ENCODE assay signal across 9 mouse cellular contexts in genomic region chr6:135368230-135368629, GRCm38 (mm10). TPM values are rescaled to one million over a fixed set of nuclear protein-coding genes. Genes with fewer than 3 reads are reported as not detected.
DNase-seq lines count a peak whose midpoint lies in the region; ATAC-seq and TF ChIP-seq lines count a peak whose summit lies in the region.
"Had no signal": no experiment of that assay in that cellular context is flagged by ENCODE, and none has a peak within 500 bp of the region (broad histone marks: within the 10 kb centered on the region; RNA-seq: fewer than 3 reads in every experiment).

No protein-coding gene starts in this region.

- H3K9ac ChIP-seq in neural tube, embryonic 14.5 days (replicated peaks; ENCODE audit: low read depth, low read length) = no peak overlapping the region
- H3K9ac ChIP-seq in forebrain, embryonic 13.5 days = no peak overlapping the region
- no peak overlapping the region for H3K9ac ChIP-seq in hindbrain, postnatal 0 days (replicated peaks; ENCODE audit: low read length)

- no peak for TF ChIP-seq CTCF in hindbrain, postnatal 0 days (IDR thresholded peaks at IDR 0.05; ENCODE audit: low read depth)

- intact Hi-C loops in left cerebral cortex, postnatal 14 days (cut with DNase I) = no loop called here

- no peak for ATAC-seq in neural tube, embryonic 14.5 days (ENCODE audit: low read depth)
- peak; percentile 76 for ATAC-seq in forebrain, embryonic 13.5 days
- ATAC-seq in hindbrain, postnatal 0 days = peak; percentile 93
- ATAC-seq in cerebellum, adult (ENCODE audit: insufficient number of reproducible peaks, low FRiP score, low TSS enrichment) = no peak

- H3K27ac ChIP-seq in neural tube, embryonic 14.5 days (ENCODE audit: low read depth, low read length) = 0 out of 2 replicates have a peak overlapping the region, but pooled peaks have one; percentile 30
- no peak overlapping the region for H3K27ac ChIP-seq in forebrain, embryonic 13.5 days
- H3K27ac ChIP-seq in hindbrain, postnatal 0 days = peak overlapping the region; percentile 67; the same call in 1 of the 2 replicates

- 0 out of 2 replicates have a peak, but pooled peaks cover 4% of the 10 kb centered on the region for H3K4me1 ChIP-seq in neural tube, embryonic 14.5 days (ENCODE audit: control insufficient read depth, insufficient read depth, low read length)
- H3K4me1 ChIP-seq in forebrain, embryonic 13.5 days = peaks cover 21% of the 10 kb centered on the region; the same call in 1 of the 2 replicates
- peaks cover 7% of the 10 kb centered on the region; the same call in 1 of the 2 replicates for H3K4me1 ChIP-seq in hindbrain, postnatal 0 days (ENCODE audit: insufficient read depth, low read length)

- WGBS in neural tube, embryonic 14.5 days = 51% methylated on average over 6 of the region's 6 CpGs
- 57% methylated on average over 6 of the region's 6 CpGs for WGBS in forebrain, embryonic 13.5 days
- 28% methylated on average over 6 of the region's 6 CpGs for WGBS in hindbrain, postnatal 0 days

- no peaks in the 10 kb centered on the region for H3K27me3 ChIP-seq in neural tube, embryonic 14.5 days (ENCODE audit: control insufficient read depth, insufficient read depth, low read length)
- H3K27me3 ChIP-seq in forebrain, embryonic 13.5 days = no peaks in the 10 kb centered on the region
- H3K27me3 ChIP-seq in hindbrain, postnatal 0 days (ENCODE audit: insufficient read depth, low read length) = no peaks in the 10 kb centered on the region

- no peaks in the 10 kb centered on the region for H3K36me3 ChIP-seq in neural tube, embryonic 14.5 days (ENCODE audit: control insufficient read depth, insufficient read depth, low read length)
- no peaks in the 10 kb centered on the region for H3K36me3 ChIP-seq in forebrain, embryonic 13.5 days (ENCODE audit: poor library complexity, severe bottlenecking)
- H3K36me3 ChIP-seq in hindbrain, postnatal 0 days (ENCODE audit: insufficient read depth, low read length) = no peaks in the 10 kb centered on the region

- H3K4me3 ChIP-seq in neural tube, embryonic 14.5 days (ENCODE audit: low read depth, low read length) = no peak overlapping the region
- H3K4me3 ChIP-seq in forebrain, embryonic 13.5 days = no peak overlapping the region
- no peak overlapping the region for H3K4me3 ChIP-seq in hindbrain, postnatal 0 days (ENCODE audit: low read length)

- DNase-seq in neural tube, embryonic 10.5 days (ENCODE audit: extremely low spot score, low spot score) = no peak
- peak; percentile 83 for DNase-seq in hindbrain, postnatal 0 days (ENCODE audit: low spot score)
- peak; percentile 36 for DNase-seq in skeletal muscle tissue, adult 2 months (ENCODE audit: low read depth, low spot score)
- no peak for DNase-seq in left cerebral cortex, postnatal 14 days (ENCODE audit: low spot score in 2 of 2)
- no peak for DNase-seq in left cerebral cortex, adult 18-20 months (ENCODE audit: low spot score in 2 of 2)
- DNase-seq: thymus, postnatal 14 days had no signal

- no peak overlapping the region for H3K4me2 ChIP-seq in neural tube, embryonic 14.5 days (ENCODE audit: low read depth, low read length)
- no peak overlapping the region for H3K4me2 ChIP-seq in forebrain, embryonic 13.5 days
- no peak overlapping the region for H3K4me2 ChIP-seq in hindbrain, postnatal 0 days (ENCODE audit: low read depth, low read length)

- H3K9me3 ChIP-seq in neural tube, embryonic 14.5 days (ENCODE audit: control insufficient read depth, low read length) = no peaks in the 10 kb centered on the region
- no peaks in the 10 kb centered on the region for H3K9me3 ChIP-seq in forebrain, embryonic 13.5 days (replicated peaks)
- no peaks in the 10 kb centered on the region for H3K9me3 ChIP-seq in hindbrain, postnatal 0 days (ENCODE audit: low read length)

RNA-seq across cellular contexts. Expression of gene Emp1, which starts 5.9 kb away (rescaled TPM):
- polyA plus RNA-seq in neural tube, embryonic 14.5 days (2014; fragmentation: Nextera tagmentation; extraction: Ambion mirVana) = 2.0 and 4.7 TPM in 2 replicates
- polyA plus RNA-seq in forebrain, embryonic 13.5 days (2015; fragmentation: Nextera tagmentation; extraction: Ambion mirVana) = 3.9 and 5.0 TPM in 2 replicates
- total RNA-seq in hindbrain, postnatal 0 days (2014; rRNA removed) = 40.2 and 53.2 TPM in 2 replicates
- 7.8 and 8.6 TPM in 2 replicates for polyA plus RNA-seq in hindbrain, postnatal 0 days (2015; fragmentation: Nextera tagmentation; extraction: Ambion mirVana)
- 1 to 10 TPM; 3.4 to 3.6 TPM for total RNA-seq in left cerebral cortex, postnatal 14 days (2021)
- total RNA-seq in left cerebral cortex, adult 18-20 months (2021) = 1 to 10 TPM; 3.4 to 6.6 TPM

RNA-seq across cellular contexts. Expression of gene Pbp2, which starts 58.0 kb away (rescaled TPM):
- polyA plus RNA-seq in neural tube, embryonic 14.5 days (2014; fragmentation: Nextera tagmentation; extraction: Ambion mirVana) = 0.58 TPM in 1 of 2 replicates, not detected in the other
- not detected in 2 replicates for polyA plus RNA-seq in forebrain, embryonic 13.5 days (2015; fragmentation: Nextera tagmentation; extraction: Ambion mirVana)
- 0.10 TPM in 1 of 2 replicates, not detected in the other for total RNA-seq in hindbrain, postnatal 0 days (2014; rRNA removed)
- not detected in 2 replicates for polyA plus RNA-seq in hindbrain, postnatal 0 days (2015; fragmentation: Nextera tagmentation; extraction: Ambion mirVana)
- under 1 TPM; 0.34 to 0.72 TPM for total RNA-seq in left cerebral cortex, postnatal 14 days (2021)
- not detected for total RNA-seq in left cerebral cortex, adult 18-20 months (2021)

Comparison
In these comparisons a context has a peak if more than half of its experiments do, and no peak if none do; other contexts are left out.
1. ATAC-seq: peak in forebrain, embryonic 13.5 days (single experiment) and hindbrain, postnatal 0 days (single experiment); none in neural tube, embryonic 14.5 days (single experiment) and cerebellum, adult (single experiment).
2. DNase-seq: peak in hindbrain, postnatal 0 days (single experiment) and skeletal muscle tissue, adult 2 months (single experiment); none in neural tube, embryonic 10.5 days (single experiment), left cerebral cortex, postnatal 14 days (0 of 2) and left cerebral cortex, adult 18-20 months (0 of 2).